Mouse (Mus musculus) neutrophil, adult 5-6 weeks (primary cell): ENCODE measurements around the gene Dlk1. TPM values are rescaled to one million over a fixed set of nuclear protein-coding genes. Genes with fewer than 3 reads are reported as not detected.
A peak's percentile ranks its signal among the peaks of the same experiment; 100 is the strongest.

ENCODE experiments used
- ATAC-seq: fragments of 151-379, 151-347 bp; 2 replicates; pipeline ENCODE4 v1.8.0; 2017; ENCODE audit warnings: mild to moderate bottlenecking, moderate TSS enrichment; ENCODE audit not compliant: insufficient number of reproducible peaks, poor library complexity, low FRiP score, severe bottlenecking; ENCODE audit errors: extremely low read depth
- total RNA-seq: library from RNA; stranded (forward); fragments of 200-1000 nt; gene quantifications from 2 replicates; pipeline ENCODE4 v1.2.3, GENCODE M21; 2017

Dlk1 gene
- total RNA-seq, 1 experiment from 2014 or later, result not detected

GRCm38 (mm10) chr12:109437559-109438350, 14.9 kb upstream of the Dlk1 start:
- ATAC-seq, result peak; percentile 50

GRCm38 (mm10) chr12:109438383-109438782, 14.2 kb upstream of the Dlk1 start:
- no peak for ATAC-seq

GRCm38 (mm10) chr12:109439974-109440373, 12.6 kb upstream of the Dlk1 start:
- no peak for ATAC-seq

- ATAC-seq, result peak; percentile 31; the same call in 1 of the 2 replicates
Observed at GRCm38 (mm10) chr12:109441366-109441765, 11.3 kb upstream of the Dlk1 start.

GRCm38 (mm10) chr12:109442115-109442514, 10.5 kb upstream of the Dlk1 start:
- no peak for ATAC-seq

GRCm38 (mm10) chr12:109443276-109443675, 9.3 kb upstream of the Dlk1 start:
- ATAC-seq, result no peak

- ATAC-seq, result no peak
Observed at GRCm38 (mm10) chr12:109444999-109445398, 7.6 kb upstream of the Dlk1 start.

- ATAC-seq, result no peak
Observed at GRCm38 (mm10) chr12:109445499-109446235, 7.0 kb upstream of the Dlk1 start.

- ATAC-seq, result peak; percentile 34; the same call in 1 of the 2 replicates
Observed at GRCm38 (mm10) chr12:109446236-109446941, 6.2 kb upstream of the Dlk1 start.

GRCm38 (mm10) chr12:109449421-109450411, 2.9 kb upstream of the Dlk1 start:
- no peak for ATAC-seq

GRCm38 (mm10) chr12:109453065-109453997, 708 bp downstream of the Dlk1 start:
- ATAC-seq, result no peak

- no peak for ATAC-seq
Observed at GRCm38 (mm10) chr12:109454137-109454536, 1.5 kb downstream of the Dlk1 start.

GRCm38 (mm10) chr12:109456531-109457202, 4.0 kb downstream of the Dlk1 start:
- ATAC-seq, result no peak

GRCm38 (mm10) chr12:109457836-109458235, 5.2 kb downstream of the Dlk1 start:
- no peak for ATAC-seq

- no peak for ATAC-seq
Observed at GRCm38 (mm10) chr12:109458896-109459295, 6.3 kb downstream of the Dlk1 start.

- ATAC-seq, result no peak; the same call in 1 of the 2 replicates
Observed at GRCm38 (mm10) chr12:109459481-109460401, 7.1 kb downstream of the Dlk1 start.
